Mouse (Mus musculus) midbrain, embryonic 11.5 days (tissue): ENCODE results near the gene Plscr3. TPM values are rescaled to one million over a fixed set of nuclear protein-coding genes. Genes with fewer than 3 reads are reported as not detected.

Experiments used
- ATAC-seq: fragments of 200-750 bp; cut with Nextera tagmentation; 2 replicates; pipeline ENCODE4 v1.8.0; 2017; ENCODE audit warnings: moderate TSS enrichment, moderate library complexity; ENCODE audit not compliant: low FRiP score
- DNase-seq: peaks from one replicate; pipeline ENCODE4 v3.0.0; 2015; ENCODE audit warnings: low spot score; ENCODE audit errors: missing footprints
- H3K27ac ChIP-seq: fragments of 300-500 bp; sonication (generic); 2 replicates; pipeline ENCODE4 v1.5.1; 2014; ENCODE audit warnings: low read depth, low read length
- H3K27me3 ChIP-seq: fragments of 300-500 bp; sonication (generic); 2 replicates; pipeline ENCODE4 v1.6.1; 2014; ENCODE audit warnings: mild to moderate bottlenecking, low read length, moderate library complexity, mixed read lengths; ENCODE audit not compliant: control insufficient read depth, insufficient read depth
- H3K36me3 ChIP-seq: fragments of 300-500 bp; sonication (generic); 2 replicates; pipeline ENCODE4 v1.6.1; 2014; ENCODE audit warnings: mild to moderate bottlenecking, low read length, moderate library complexity, mixed read lengths; ENCODE audit not compliant: control insufficient read depth, insufficient read depth
- H3K4me1 ChIP-seq: fragments of 300-500 bp; sonication (generic); 2 replicates; pipeline ENCODE4 v1.6.1; 2014; ENCODE audit warnings: low read length; ENCODE audit not compliant: control insufficient read depth, insufficient read depth
- H3K4me2 ChIP-seq: fragments of 300-500 bp; sonication (generic); 2 replicates; pipeline ENCODE4 v1.6.1; 2014; ENCODE audit warnings: mild to moderate bottlenecking, moderate library complexity
- H3K4me3 ChIP-seq: fragments of 300-500 bp; sonication (generic); 2 replicates; pipeline ENCODE4 v1.5.1; 2014; ENCODE audit warnings: low read depth, low read length
- H3K9ac ChIP-seq: fragments of 300-500 bp; sonication (generic); 2 replicates; pipeline ENCODE4 v1.6.1; 2014; ENCODE audit warnings: low read length
- H3K9me3 ChIP-seq: fragments of 300-500 bp; sonication (generic); 2 replicates; pipeline ENCODE4 v1.6.1; 2016; ENCODE audit warnings: low read length; ENCODE audit not compliant: control insufficient read depth
- WGBS: fragments of 180-500 bp; shearing (Covaris S2); extraction: QIAGEN DNeasy Blood & Tissue Kit; methylation state at CpG from one replicate; pipeline ENCODE4 v1.1.7; 2014; 5-methylcytosine and 5-hydroxymethylcytosine counted together
- polyA plus RNA-seq: library from polyadenylated mRNA; unstranded; fragments of >200 nt; fragmentation: Nextera tagmentation; extraction: Ambion mirVana; gene quantifications from 2 replicates; pipeline ENCODE4 v1.2.1, GENCODE M21; 2014

Plscr3 gene
- polyA plus RNA-seq, 1 experiment from 2014 or later: 65.3 TPM

GRCm38 (mm10) chr11:69836703-69837576, 9.2 kb upstream of the Plscr3 start:
- Histone ChIP-seq H3K27me3 (peaks cover 8% of the 10 kb centered on the region; the same call in 1 of the 2 replicates), H3K36me3 (peaks cover 2% of the 10 kb centered on the region; the same call in 1 of the 2 replicates), H3K4me3 (peak overlapping the region; percentile 62), H3K9me3 (no peaks in the 10 kb centered on the region), H3K4me1 (peaks cover 38% of the 10 kb centered on the region), H3K27ac (peak overlapping the region; percentile 73), H3K4me2 (peak overlapping the region; percentile 87), H3K9ac (peak overlapping the region; percentile 90)
- DNase-seq: peak; percentile 94
- ATAC-seq: peak; percentile 8; the same call in 1 of the 2 replicates
- 0% methylated on average over 41 of the region's 52 CpGs for WGBS

GRCm38 (mm10) chr11:69837604-69837951, 8.6 kb upstream of the Plscr3 start, which contains the start of gene Nlgn2:
Nlgn2 (minus strand) TSS chr11:69837784.
- Histone ChIP-seq H3K4me3 (peak within 1 kb of the TSS; percentile 62), H3K4me1 (peaks cover 38% of the 10 kb centered on the region), H3K27me3 (peaks cover 8% of the 10 kb centered on the region; the same call in 1 of the 2 replicates), H3K4me2 (peak within 1 kb of the TSS; percentile 87), H3K9me3 (no peaks in the 10 kb centered on the region), H3K36me3 (peaks cover 2% of the 10 kb centered on the region; the same call in 1 of the 2 replicates), H3K9ac (peak within 1 kb of the TSS; percentile 90), H3K27ac (peak within 1 kb of the TSS; percentile 73)
- no peak for DNase-seq
- WGBS: 0% methylated on average over 22 of the region's 32 CpGs
- no peak; the same call in 1 of the 2 replicates for ATAC-seq

- peak; percentile 87 for ATAC-seq
- Histone ChIP-seq H3K4me3 (peak within 1 kb of the TSS; percentile 62), H3K27me3 (peaks cover 8% of the 10 kb centered on the region; the same call in 1 of the 2 replicates), H3K36me3 (peaks cover 2% of the 10 kb centered on the region; the same call in 1 of the 2 replicates), H3K9me3 (no peaks in the 10 kb centered on the region), H3K9ac (peak within 1 kb of the TSS; percentile 90), H3K27ac (peak within 1 kb of the TSS; percentile 73), H3K4me1 (peaks cover 38% of the 10 kb centered on the region), H3K4me2 (peak within 1 kb of the TSS; percentile 87)
- peak; percentile 100 for DNase-seq
- under 1% methylated on average over 34 of the region's 34 CpGs for WGBS
These were observed 8.0 kb upstream of the Plscr3 start, which contains the start of gene Tmem256 for GRCm38 (mm10) chr11:69837952-69838713. Tmem256 (plus strand) TSS chr11:69838514.

- peaks cover 33% of the 10 kb centered on the region for H3K4me1 ChIP-seq
- peak overlapping the region; percentile 62 for H3K4me3 ChIP-seq
- peak overlapping the region; percentile 56 for H3K9ac ChIP-seq
- peak overlapping the region; percentile 87 for H3K4me2 ChIP-seq
- no peaks in the 10 kb centered on the region for H3K9me3 ChIP-seq
- H3K36me3 ChIP-seq: no peaks in the 10 kb centered on the region; the same call in 1 of the 2 replicates
- H3K27me3 ChIP-seq: peaks cover 4% of the 10 kb centered on the region; the same call in 1 of the 2 replicates
- peak overlapping the region; percentile 31; the same call in 1 of the 2 replicates for H3K27ac ChIP-seq
- ATAC-seq: no peak
- 2% methylated on average over 7 of the region's 7 CpGs for WGBS
- no peak for DNase-seq
These were observed 7.5 kb upstream of the Plscr3 start for GRCm38 (mm10) chr11:69838714-69839104.

GRCm38 (mm10) chr11:69846738-69847688, 837 bp downstream of the Plscr3 start:
- H3K9me3 ChIP-seq: no peaks in the 10 kb centered on the region
- peaks cover 2% of the 10 kb centered on the region; the same call in 1 of the 2 replicates for H3K36me3 ChIP-seq
- peak; percentile 89 for DNase-seq
- 14% methylated on average over 37 of the region's 37 CpGs for WGBS
- H3K9ac ChIP-seq: peak overlapping the region; percentile 78
- no peaks in the 10 kb centered on the region for H3K27me3 ChIP-seq
- peak overlapping the region; percentile 94 for H3K27ac ChIP-seq
- H3K4me1 ChIP-seq: peaks cover 16% of the 10 kb centered on the region; the same call in 1 of the 2 replicates
- peak; percentile 64 for ATAC-seq
- peak overlapping the region; percentile 71 for H3K4me2 ChIP-seq
- H3K4me3 ChIP-seq: peak overlapping the region; percentile 57

GRCm38 (mm10) chr11:69848021-69848420, 1.8 kb downstream of the Plscr3 start:
- no peak for ATAC-seq
- peaks cover 16% of the 10 kb centered on the region; the same call in 1 of the 2 replicates for H3K4me1 ChIP-seq
- 95% methylated on average over 6 of the region's 6 CpGs for WGBS
- H3K4me2 ChIP-seq: peak overlapping the region; percentile 71
- no peak overlapping the region for H3K4me3 ChIP-seq
- H3K9me3 ChIP-seq: no peaks in the 10 kb centered on the region
- DNase-seq: no peak
- H3K27ac ChIP-seq: no peak overlapping the region
- no peaks in the 10 kb centered on the region for H3K27me3 ChIP-seq
- H3K9ac ChIP-seq: no peak overlapping the region
- H3K36me3 ChIP-seq: peaks cover 2% of the 10 kb centered on the region; the same call in 1 of the 2 replicates

GRCm38 (mm10) chr11:69849128-69849527, 3.0 kb downstream of the Plscr3 start:
- H3K9ac ChIP-seq: no peak overlapping the region
- H3K4me3 ChIP-seq: no peak overlapping the region
- H3K36me3 ChIP-seq: peaks cover 2% of the 10 kb centered on the region; the same call in 1 of the 2 replicates
- no peaks in the 10 kb centered on the region for H3K9me3 ChIP-seq
- peaks cover 16% of the 10 kb centered on the region; the same call in 1 of the 2 replicates for H3K4me1 ChIP-seq
- H3K27me3 ChIP-seq: no peaks in the 10 kb centered on the region
- H3K27ac ChIP-seq: no peak overlapping the region
- 92% methylated on average over 9 of the region's 9 CpGs for WGBS
- ATAC-seq: no peak
- no peak for DNase-seq
- no peak overlapping the region for H3K4me2 ChIP-seq

- H3K27ac ChIP-seq: no peak overlapping the region
- no peak overlapping the region for H3K4me2 ChIP-seq
- peaks cover 2% of the 10 kb centered on the region; the same call in 1 of the 2 replicates for H3K36me3 ChIP-seq
- H3K4me1 ChIP-seq: peaks cover 16% of the 10 kb centered on the region; the same call in 1 of the 2 replicates
- H3K4me3 ChIP-seq: no peak overlapping the region
- H3K9me3 ChIP-seq: no peaks in the 10 kb centered on the region
- WGBS: 92% methylated on average over 15 of the region's 15 CpGs
- DNase-seq (no peak), ATAC-seq (no peak)
- no peak overlapping the region for H3K9ac ChIP-seq
- no peaks in the 10 kb centered on the region for H3K27me3 ChIP-seq
These were observed 3.7 kb downstream of the Plscr3 start for GRCm38 (mm10) chr11:69849884-69850283.
